Mouse (Mus musculus): ENCODE data around the gene Tgfb2. TPM values are rescaled to one million over a fixed set of nuclear protein-coding genes. Genes with fewer than 3 reads are reported as not detected.

Tgfb2 gene
- total and polyA plus RNA-seq, 3 experiments: 0.12 to 0.19 TPM; not detected in 1

DNA sequence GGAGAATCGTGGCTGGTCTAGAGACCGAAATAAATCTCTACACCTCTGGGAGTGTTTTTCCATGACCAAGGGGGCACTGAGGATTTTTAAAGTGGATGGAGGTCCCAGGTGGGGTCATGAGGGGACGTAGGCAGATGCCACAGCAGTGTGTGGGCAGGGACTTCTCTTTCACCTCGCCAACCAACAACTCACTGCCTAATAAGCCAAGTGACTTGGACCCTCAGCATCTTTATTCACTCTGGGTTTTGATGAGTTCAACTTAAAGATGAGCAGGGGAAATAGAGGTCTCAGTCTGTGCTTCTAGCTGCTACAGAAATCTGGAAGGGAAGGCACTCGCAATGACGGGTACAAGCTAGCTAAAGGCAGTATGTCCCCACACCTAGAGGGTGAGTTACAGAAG is 74.3 kb downstream of the Tgfb2 start:
- Histone ChIP-seq H3K9ac (ENCODE audit: control insufficient read depth, low read depth, low read length, poor library complexity, severe bottlenecking) (no peak overlapping the region), H3K4me3 (ENCODE audit: control insufficient read depth in 1 of 2, insufficient read depth in 1 of 2, low read depth in 2 of 2, low read length in 2 of 2) (no peak overlapping the region), H3K27me3 (ENCODE audit: control insufficient read depth in 1 of 2, insufficient read depth in 2 of 2, low read length in 2 of 2) (no peaks in the 10 kb centered on the region), H3K9me3 (replicated peaks; ENCODE audit: insufficient read depth, low read length) (no peaks in the 10 kb centered on the region), H3K4me1 (ENCODE audit: control insufficient read depth in 1 of 2, insufficient read depth in 2 of 2, low read length in 2 of 2) (no peaks in the 10 kb centered on the region), H3K27ac (ENCODE audit: control insufficient read depth, low read depth, low read length) (no peak overlapping the region), H3K79me2 (ENCODE audit: control insufficient read depth, insufficient read depth, low read length, poor library complexity) (no peaks in the 10 kb centered on the region), H3K36me3 (ENCODE audit: control insufficient read depth in 1 of 2, insufficient read depth in 2 of 2, low read length in 2 of 2) (no peaks in the 10 kb centered on the region)
- no peak for DNase-seq (ENCODE audit: low read depth, low spot score)
- TF ChIP-seq GATA1 (IDR thresholded peaks at IDR 0.05; ENCODE audit: low read depth, low read length): no peak
- no peak for TF ChIP-seq MAFK (IDR thresholded peaks at IDR 0.05; ENCODE audit: borderline replicate concordance, low read depth, low read length)
- no peak for TF ChIP-seq NRF1 (IDR thresholded peaks at IDR 0.05; ENCODE audit: insufficient read depth, low read depth, low read length, poor library complexity, severe bottlenecking)
- no peak for TF ChIP-seq RCOR1 (IDR thresholded peaks at IDR 0.05; ENCODE audit: low read depth, low read length)
- TF ChIP-seq KAT2A (conservative IDR thresholded peaks at IDR 0.05; ENCODE audit: low read depth, low read length): no peak
- no peak for TF ChIP-seq MEF2A (IDR thresholded peaks at IDR 0.05; ENCODE audit: extremely low read depth, insufficient replicate concordance, low read depth, low read length, poor library complexity, severe bottlenecking)
- no peak for TF ChIP-seq ZKSCAN1 (IDR thresholded peaks at IDR 0.05; ENCODE audit: low read depth, low read length)
- TF ChIP-seq POLR2A (IDR thresholded peaks at IDR 0.05; ENCODE audit: control insufficient read depth in 1 of 2, insufficient read depth in 1 of 2, low read depth in 1 of 2, low read length in 2 of 2, poor library complexity in 1 of 2): no peak
- no peak for TF ChIP-seq USF2 (IDR thresholded peaks at IDR 0.05; ENCODE audit: borderline replicate concordance in 1 of 2, insufficient read depth in 1 of 2, low read depth in 1 of 2, low read length in 2 of 2)
- no peak for TF ChIP-seq ZNF384 (IDR thresholded peaks at IDR 0.05; ENCODE audit: low read depth, low read length)
- no peak for TF ChIP-seq CHD2 (IDR thresholded peaks at IDR 0.05; ENCODE audit: low read length)
- TF ChIP-seq POLR2AphosphoS5 (IDR thresholded peaks at IDR 0.05; ENCODE audit: borderline replicate concordance, low read depth, low read length): no peak
- TF ChIP-seq MXI1 (IDR thresholded peaks at IDR 0.05; ENCODE audit: low read depth, low read length): no peak

DNA sequence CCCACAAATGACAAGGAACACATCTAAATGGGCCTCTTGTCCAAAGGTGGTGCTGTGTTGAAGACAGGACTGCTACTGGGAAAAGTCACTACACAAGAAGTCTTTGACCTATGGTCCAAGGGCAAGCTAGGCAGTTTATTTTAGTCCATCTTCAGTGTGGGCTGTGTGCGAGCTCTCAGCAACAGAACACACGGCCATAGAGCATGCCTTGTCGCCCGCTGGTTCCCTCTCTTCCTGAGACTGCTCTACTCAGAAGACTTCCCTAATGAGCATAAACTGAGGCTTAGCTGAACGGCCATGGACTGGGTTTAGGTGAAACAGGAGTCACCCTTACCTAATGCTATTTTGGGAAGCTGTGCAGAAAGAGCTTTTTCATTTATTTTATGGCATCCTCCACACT is 74.8 kb downstream of the Tgfb2 start:
- Histone ChIP-seq H3K9ac (ENCODE audit: control insufficient read depth, low read depth, low read length, poor library complexity, severe bottlenecking) (no peak overlapping the region), H3K9me3 (replicated peaks; ENCODE audit: insufficient read depth, low read length) (no peaks in the 10 kb centered on the region)

More for the DNA sequence above, 74.8 kb downstream of the Tgfb2 start:
- Histone ChIP-seq H3K79me2 (ENCODE audit: control insufficient read depth, insufficient read depth, low read length, poor library complexity) (no peaks in the 10 kb centered on the region), H3K4me1 (ENCODE audit: control insufficient read depth in 1 of 2, insufficient read depth in 2 of 2, low read length in 2 of 2) (no peaks in the 10 kb centered on the region), H3K36me3 (ENCODE audit: control insufficient read depth in 1 of 2, insufficient read depth in 2 of 2, low read length in 2 of 2) (no peaks in the 10 kb centered on the region), H3K27me3 (ENCODE audit: control insufficient read depth in 1 of 2, insufficient read depth in 2 of 2, low read length in 2 of 2) (no peaks in the 10 kb centered on the region), H3K27ac (ENCODE audit: control insufficient read depth, low read depth, low read length) (no peak overlapping the region), H3K4me3 (ENCODE audit: control insufficient read depth in 1 of 2, insufficient read depth in 1 of 2, low read depth in 2 of 2, low read length in 2 of 2) (no peak overlapping the region)
- TF ChIP-seq MYC (IDR thresholded peaks at IDR 0.05; ENCODE audit: low read depth, low read length) (no peak), ETS1 (IDR thresholded peaks at IDR 0.05; ENCODE audit: low read depth, low read length) (no peak), ZNF384 (IDR thresholded peaks at IDR 0.05; ENCODE audit: low read depth, low read length) (no peak), RAD21 (IDR thresholded peaks at IDR 0.05; ENCODE audit: low read depth, low read length) (no peak), POLR2AphosphoS2 (IDR thresholded peaks at IDR 0.05; ENCODE audit: low read length) (no peak), TCF12 (IDR thresholded peaks at IDR 0.05; ENCODE audit: low read depth, low read length) (no peak), UBTF (IDR thresholded peaks at IDR 0.05; ENCODE audit: borderline replicate concordance, insufficient read depth, low read depth, low read length) (no peak), ZKSCAN1 (IDR thresholded peaks at IDR 0.05; ENCODE audit: low read depth, low read length) (no peak), TBP (IDR thresholded peaks at IDR 0.05; ENCODE audit: low read depth, low read length) (no peak), E2F4 (IDR thresholded peaks at IDR 0.05; ENCODE audit: borderline replicate concordance, low read depth, low read length) (no peak), MYB (IDR thresholded peaks at IDR 0.05; ENCODE audit: low read depth, low read length) (no peak), USF1 (IDR thresholded peaks at IDR 0.05; ENCODE audit: low read depth, low read length) (no peak), POLR2A (IDR thresholded peaks at IDR 0.05; ENCODE audit: control insufficient read depth in 1 of 2, insufficient read depth in 1 of 2, low read depth in 1 of 2, low read length in 2 of 2, poor library complexity in 1 of 2) (no peak), RCOR1 (IDR thresholded peaks at IDR 0.05; ENCODE audit: low read depth, low read length) (no peak), MAZ (IDR thresholded peaks at IDR 0.05; ENCODE audit: low read depth, low read length) (no peak), GABPA (IDR thresholded peaks at IDR 0.05; ENCODE audit: low read depth, low read length) (no peak)
- DNase-seq (ENCODE audit: low read depth, low spot score): no peak

Data from MEL (cell line).